Mouse (Mus musculus): ENCODE measurements around the gene Tbce.

GRCm38 (mm10) chr13:13990391-13990790, 49.0 kb downstream of the Tbce start:
- TF ChIP-seq NELFE (IDR thresholded peaks at IDR 0.05; ENCODE audit: low read depth, low read length) (no peak), CTCF (IDR thresholded peaks at IDR 0.05 in 2 of 3, conservative IDR thresholded peaks at IDR 0.05 in 1 of 3; ENCODE audit: control insufficient read depth in 1 of 3, insufficient read depth in 1 of 3, low read depth in 2 of 3, low read length in 3 of 3, poor library complexity in 1 of 3, severe bottlenecking in 1 of 3) (no peak), POLR2A (IDR thresholded peaks at IDR 0.05; ENCODE audit: control insufficient read depth in 1 of 2, insufficient read depth in 1 of 2, low read depth in 1 of 2, low read length in 2 of 2, poor library complexity in 1 of 2) (no peak), MAFK (IDR thresholded peaks at IDR 0.05; ENCODE audit: borderline replicate concordance, low read depth, low read length) (no peak), GABPA (IDR thresholded peaks at IDR 0.05; ENCODE audit: low read depth, low read length) (no peak), MYC (IDR thresholded peaks at IDR 0.05; ENCODE audit: low read depth, low read length) (no peak), USF1 (IDR thresholded peaks at IDR 0.05; ENCODE audit: low read depth, low read length) (no peak), MAZ (IDR thresholded peaks at IDR 0.05; ENCODE audit: low read depth, low read length) (no peak)

All from MEL (cell line).